Mouse (Mus musculus) urinary bladder, adult 2 months (tissue): ENCODE results near the gene Slc22a19. TPM values are rescaled to one million over a fixed set of nuclear protein-coding genes. Genes with fewer than 3 reads are reported as not detected.
"Not testable (repeated sequence)": the region's sequence is repeated elsewhere in the genome, so short reads cannot be mapped to it uniquely, and the experiment has no call there.

ENCODE experiments used
- DNase-seq: peaks from one replicate; pipeline ENCODE4 v3.0.0; 2022; ENCODE audit warnings: low spot score
- polyA plus RNA-seq: library from polyadenylated mRNA; depleted of rRNA; stranded (reverse); fragments of >200 nt; gene quantifications from 2 replicates; pipeline ENCODE4 v1.2.3, GENCODE M21; 2012; rRNA removed

The Slc22a19 gene
- polyA plus RNA-seq: not detected in 2 replicates

DNA sequence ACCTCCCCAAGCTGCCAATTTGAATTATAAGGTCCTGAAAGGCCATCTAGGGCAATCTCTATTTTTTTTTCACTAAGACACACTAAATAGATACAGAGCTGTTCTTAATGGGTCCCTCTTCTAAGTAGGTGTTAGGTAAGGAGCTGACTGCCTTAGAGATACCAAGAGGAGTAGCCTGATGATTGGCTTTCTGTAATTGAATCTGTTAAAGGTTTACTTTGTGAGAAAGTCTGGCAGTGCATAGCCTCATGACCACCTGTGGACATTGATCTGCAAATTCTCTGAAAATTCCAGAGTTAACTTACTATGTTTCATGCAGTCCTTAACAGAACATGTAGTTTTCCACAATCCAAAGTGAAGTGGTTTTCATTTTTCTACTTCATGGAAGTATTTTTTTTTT is at the start of gene Slc22a19:
Gene Slc22a19 (minus strand): TSS at position 163 of the 400 bp plus-strand sequence.
- no peak for DNase-seq

GRCm38 (mm10) chr19:7753371-7753770 is 42.3 kb upstream of the Slc22a19 start:
- DNase-seq: not testable (repeated sequence)

DNA sequence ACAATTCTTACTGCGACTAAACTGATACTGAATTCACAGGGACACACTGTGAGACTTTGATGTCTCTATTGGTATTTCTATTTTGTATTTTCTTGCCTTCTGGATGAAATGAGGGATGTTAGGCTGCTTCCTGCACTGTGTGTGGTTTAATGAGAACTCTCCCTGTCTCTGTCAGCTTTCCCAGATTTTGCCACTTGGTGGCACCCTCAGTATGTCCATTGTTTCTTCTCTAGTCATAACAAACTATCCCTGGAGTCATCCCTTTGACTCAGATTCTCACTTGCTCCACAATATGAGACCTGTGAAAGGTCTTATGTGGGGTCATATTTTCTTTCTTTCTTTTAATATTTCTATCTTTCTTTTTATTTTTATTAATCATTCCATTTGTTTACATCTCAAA is 18.4 kb upstream of the Slc22a19 start:
- no peak for DNase-seq

GRCm38 (mm10) chr19:7693104-7693503 is 18.0 kb downstream of the Slc22a19 start:
- not testable (repeated sequence) for DNase-seq

DNA sequence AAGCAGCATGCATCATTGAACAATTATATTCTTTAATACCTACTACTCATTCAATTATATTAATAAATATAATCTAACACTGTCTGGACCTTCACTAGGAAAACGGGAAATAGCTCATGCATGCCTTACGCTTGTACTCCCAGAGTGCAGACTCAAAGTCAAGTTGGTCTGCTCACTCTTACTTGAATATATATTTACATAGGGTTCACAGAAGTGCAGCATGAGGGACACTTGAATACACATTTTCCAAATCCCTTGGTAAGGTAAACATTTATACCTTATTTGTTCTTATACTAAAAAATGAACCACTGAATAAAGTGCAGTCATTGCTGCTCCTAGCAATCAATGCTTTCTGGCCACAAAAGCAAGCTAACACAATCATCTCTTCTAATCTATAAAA is 19.9 kb downstream of the Slc22a19 start:
- no peak for DNase-seq

GRCm38 (mm10) chr19:7687988-7688387 is 23.1 kb downstream of the Slc22a19 start:
- DNase-seq: no peak

- no peak for DNase-seq
These were observed 39.1 kb downstream of the Slc22a19 start for GRCm38 (mm10) chr19:7672033-7672432.

- no peak for DNase-seq
These were observed 62.0 kb downstream of the Slc22a19 start for GRCm38 (mm10) chr19:7648913-7649666.

DNA sequence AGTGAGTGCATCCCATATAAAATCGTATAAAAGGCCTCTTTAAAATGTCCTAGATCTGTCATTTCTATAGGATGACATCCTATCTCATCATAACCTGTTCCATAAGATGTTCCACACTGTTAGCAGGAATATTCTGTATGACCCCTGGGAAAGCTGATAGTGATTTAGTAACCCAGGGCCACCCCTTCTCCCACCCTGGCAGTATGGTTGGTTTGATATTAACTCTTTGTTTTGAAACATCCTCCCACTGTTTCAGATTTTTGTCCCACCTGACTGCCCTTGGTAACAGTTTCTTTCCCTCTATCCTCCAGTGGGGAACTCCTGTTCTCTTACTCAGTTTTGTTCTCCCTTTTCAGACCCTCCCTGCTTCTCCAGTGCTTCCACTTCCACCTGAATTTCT is 77.3 kb downstream of the Slc22a19 start:
- no peak for DNase-seq

DNA sequence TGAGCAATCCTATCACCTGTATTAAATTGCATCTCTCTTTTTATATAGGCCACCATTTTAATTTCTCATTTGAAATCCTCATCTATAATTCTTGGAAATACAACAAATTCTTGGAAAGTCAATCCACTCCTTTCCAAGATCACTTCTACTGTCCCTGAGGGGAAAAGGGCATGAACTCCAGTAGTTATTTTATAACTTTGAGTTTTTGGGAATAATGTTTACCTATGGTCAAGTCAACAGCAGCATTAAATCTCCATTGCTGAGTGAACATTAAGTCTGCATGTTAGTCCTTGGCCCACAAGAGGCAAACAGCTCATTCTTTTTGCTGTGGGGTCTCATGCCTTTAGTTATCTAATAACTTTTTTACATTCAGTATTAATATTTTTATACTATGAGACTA is 78.1 kb downstream of the Slc22a19 start:
- no peak for DNase-seq

Other genes with a start within 250 kb of the Slc22a19 start
- 120 and 126 TPM in 2 replicates for gene Rtn3, start 228.0 kb downstream of the Slc22a19 start, polyA plus RNA-seq
- 53.8 and 65.3 TPM in 2 replicates for gene Atl3, start 217.3 kb downstream of the Slc22a19 start, polyA plus RNA-seq
- gene Pla2g16, start 153.9 kb downstream of the Slc22a19 start, polyA plus RNA-seq: 41.3 and 43.5 TPM in 2 replicates
- gene Lgals12, start 104.1 kb downstream of the Slc22a19 start, polyA plus RNA-seq: 2.0 and 3.5 TPM in 2 replicates
- gene Hrasls5, start 98.8 kb downstream of the Slc22a19 start, polyA plus RNA-seq: not detected in 2 replicates
- not detected in 2 replicates for gene Slc22a26, start 91.4 kb upstream of the Slc22a19 start, polyA plus RNA-seq